In genomic region chr15:95653812-95654210, GRCm38 (mm10) we compare ENCODE assay signal across 9 mouse cellular contexts. TPM values are rescaled to one million over a fixed set of nuclear protein-coding genes. Genes with fewer than 3 reads are reported as not detected.
DNase-seq lines count a peak whose midpoint lies in the region; ATAC-seq and TF ChIP-seq lines count a peak whose summit lies in the region.
"Had no signal": no experiment of that assay in that cellular context is flagged by ENCODE, and none has a peak within 500 bp of the region (broad histone marks: within the 10 kb centered on the region; RNA-seq: fewer than 3 reads in every experiment).

No protein-coding gene starts in this region.

- no peaks in the 10 kb centered on the region for H3K79me2 ChIP-seq in heart, adult 2 months (replicated peaks; ENCODE audit: control insufficient read depth, insufficient read depth, low read length)

- no peak for TF ChIP-seq POLR2A in heart, adult 2 months (IDR thresholded peaks at IDR 0.05; ENCODE audit: insufficient read depth, low read depth, low read length)
- no peak for TF ChIP-seq POLR2A in lung, adult 2 months (IDR thresholded peaks at IDR 0.05; ENCODE audit: borderline replicate concordance, extremely low read depth, low read depth, low read length)

- intact Hi-C loops in heart, adult 2 months (cut with DNase I) = no loop called here

- H3K27ac ChIP-seq in heart, embryonic 15.5 days = no peak overlapping the region
- H3K27ac ChIP-seq in heart, adult 2 months = no peak overlapping the region
- no peak overlapping the region for H3K27ac ChIP-seq in hindbrain, embryonic 14.5 days
- H3K27ac ChIP-seq in midbrain, postnatal 0 days (ENCODE audit: low read depth, low read length) = no peak overlapping the region

- TF ChIP-seq CTCF in heart, adult 2 months (IDR thresholded peaks at IDR 0.05) = no peak
- TF ChIP-seq CTCF in midbrain, postnatal 0 days (IDR thresholded peaks at IDR 0.05) = no peak
- TF ChIP-seq CTCF in lung, adult 2 months (IDR thresholded peaks at IDR 0.05; ENCODE audit: insufficient read depth, low read length) = no peak

- H3K9ac ChIP-seq in heart, embryonic 15.5 days = no peak overlapping the region
- no peak overlapping the region for H3K9ac ChIP-seq in heart, adult 2 months (ENCODE audit: low read depth, low read length)
- H3K9ac ChIP-seq in hindbrain, embryonic 14.5 days = 0 out of 2 replicates have a peak overlapping the region, but pooled peaks have one; percentile 39
- H3K9ac ChIP-seq in midbrain, postnatal 0 days (replicated peaks; ENCODE audit: low read length, poor library complexity, severe bottlenecking) = peak overlapping the region; percentile 44

- WGBS in heart, embryonic 15.5 days = 6% methylated on average over 6 of the region's 6 CpGs
- WGBS in heart, adult 2 months = 2% methylated on average over 6 of the region's 6 CpGs
- WGBS in hindbrain, embryonic 14.5 days = 6% methylated on average over 6 of the region's 6 CpGs
- WGBS in midbrain, postnatal 0 days = 4% methylated on average over 6 of the region's 6 CpGs
- WGBS in lung, adult 2 months = 7% methylated on average over 6 of the region's 6 CpGs

- peaks cover 9% of the 10 kb centered on the region for H3K4me1 ChIP-seq in heart, embryonic 15.5 days (replicated peaks)
- no peaks in the 10 kb centered on the region for H3K4me1 ChIP-seq in heart, adult 2 months (ENCODE audit: control insufficient read depth, insufficient read depth, low read length)
- H3K4me1 ChIP-seq in hindbrain, embryonic 14.5 days (replicated peaks; ENCODE audit: control insufficient read depth, insufficient read depth, low read length) = peaks cover 10% of the 10 kb centered on the region; the same call in 1 of the 2 replicates
- H3K4me1 ChIP-seq in midbrain, postnatal 0 days (ENCODE audit: insufficient read depth, low read length) = peaks cover 7% of the 10 kb centered on the region; the same call in 1 of the 2 replicates
- H3K4me1 ChIP-seq in lung, adult 2 months (ENCODE audit: control insufficient read depth, insufficient read depth, low read length) = no peaks in the 10 kb centered on the region

- no peak for DNase-seq in heart, adult 2 months
- DNase-seq in embryo, embryonic 9.5 days (ENCODE audit: extremely low spot score) = peak; percentile 32
- no peak for DNase-seq in hindbrain, embryonic 14.5 days (ENCODE audit: low spot score)
- no peak for DNase-seq in midbrain, postnatal 0 days (ENCODE audit: low spot score)
- DNase-seq in T-cell, adult 2 months (ENCODE audit: low spot score) = no peak
- no peak for DNase-seq in adipocyte (ENCODE audit: low spot score)
- DNase-seq in lung, adult 2 months = no peak

- no peaks in the 10 kb centered on the region for H3K9me3 ChIP-seq in heart, embryonic 15.5 days (replicated peaks)
- no peaks in the 10 kb centered on the region for H3K9me3 ChIP-seq in hindbrain, embryonic 14.5 days (ENCODE audit: control insufficient read depth, low read length)
- H3K9me3 ChIP-seq in midbrain, postnatal 0 days (ENCODE audit: low read length) = no peaks in the 10 kb centered on the region

- no peak for TF ChIP-seq EP300 in heart, adult 2 months (IDR thresholded peaks at IDR 0.05; ENCODE audit: insufficient read depth, low read depth, low read length)

- peak overlapping the region; percentile 42 for H3K4me3 ChIP-seq in heart, embryonic 15.5 days
- no peak overlapping the region for H3K4me3 ChIP-seq in heart, adult 2 months
- H3K4me3 ChIP-seq in hindbrain, embryonic 14.5 days (replicated peaks; ENCODE audit: low read length) = peak overlapping the region; percentile 33
- H3K4me3 ChIP-seq in midbrain, postnatal 0 days (ENCODE audit: low read depth, low read length) = peak overlapping the region; percentile 37
- H3K4me3 ChIP-seq in lung, adult 2 months (replicated peaks; ENCODE audit: extremely low read depth, low read depth, low read length) = no peak overlapping the region

- peaks cover 65% of the 10 kb centered on the region for H3K27me3 ChIP-seq in heart, embryonic 15.5 days
- peaks cover 15% of the 10 kb centered on the region for H3K27me3 ChIP-seq in heart, adult 2 months (ENCODE audit: control insufficient read depth, insufficient read depth, low read length)
- peaks cover 90% of the 10 kb centered on the region for H3K27me3 ChIP-seq in hindbrain, embryonic 14.5 days (ENCODE audit: control insufficient read depth, insufficient read depth, low read length)
- H3K27me3 ChIP-seq in midbrain, postnatal 0 days (ENCODE audit: insufficient read depth, low read length) = peaks cover 71% of the 10 kb centered on the region
- H3K27me3 ChIP-seq: CH12.LX had no signal

- no peaks in the 10 kb centered on the region for H3K36me3 ChIP-seq in heart, embryonic 15.5 days
- H3K36me3 ChIP-seq in heart, adult 2 months (ENCODE audit: control insufficient read depth, insufficient read depth, low read length) = no peaks in the 10 kb centered on the region
- no peaks in the 10 kb centered on the region for H3K36me3 ChIP-seq in hindbrain, embryonic 14.5 days (replicated peaks; ENCODE audit: control insufficient read depth, insufficient read depth)
- H3K36me3 ChIP-seq in midbrain, postnatal 0 days (ENCODE audit: insufficient read depth, low read length) = no peaks in the 10 kb centered on the region

- ATAC-seq in heart, embryonic 15.5 days (replicated peaks; ENCODE audit: insufficient number of reproducible peaks, insufficient read depth, low FRiP score, low read depth) = no peak
- ATAC-seq in hindbrain, embryonic 14.5 days (ENCODE audit: low FRiP score) = no peak
- ATAC-seq in midbrain, postnatal 0 days (ENCODE audit: low FRiP score) = no peak

- peak overlapping the region; percentile 63 for H3K4me2 ChIP-seq in heart, embryonic 15.5 days
- peak overlapping the region; percentile 63 for H3K4me2 ChIP-seq in hindbrain, embryonic 14.5 days (replicated peaks)
- H3K4me2 ChIP-seq in midbrain, postnatal 0 days (ENCODE audit: low read depth, low read length, poor library complexity, severe bottlenecking) = peak overlapping the region; percentile 58

RNA-seq across cellular contexts. Expression of gene Dbx2, which starts 1.9 kb away (rescaled TPM):
- polyA plus RNA-seq in heart, embryonic 15.5 days (2015; fragmentation: Nextera tagmentation; extraction: Ambion mirVana) = 0.33 TPM in 1 of 2 replicates, not detected in the other
- not detected for total RNA-seq in heart, adult 2 months (2021)
- not detected in 2 replicates for polyA plus RNA-seq in heart, adult 2 months (2012; rRNA removed)
- 8.1 and 9.4 TPM in 2 replicates for polyA plus RNA-seq in hindbrain, embryonic 14.5 days (2014; fragmentation: Nextera tagmentation; extraction: Ambion mirVana)
- total RNA-seq in midbrain, postnatal 0 days (2014; rRNA removed) = 4.9 and 5.8 TPM in 2 replicates
- polyA plus RNA-seq in midbrain, postnatal 0 days (2015; fragmentation: Nextera tagmentation; extraction: Ambion mirVana) = 18.4 and 23.0 TPM in 2 replicates
- not detected in 2 replicates for polyA plus RNA-seq in lung, adult 2 months (2012; rRNA removed)

Comparison
In these comparisons a context has a peak if more than half of its experiments do, and no peak if none do; other contexts are left out.
1. H3K4me3 ChIP-seq: peak in heart, embryonic 15.5 days (single experiment), hindbrain, embryonic 14.5 days (single experiment) and midbrain, postnatal 0 days (single experiment); none in heart, adult 2 months (single experiment) and lung, adult 2 months (single experiment).
2. H3K9ac ChIP-seq: peak in hindbrain, embryonic 14.5 days (single experiment) and midbrain, postnatal 0 days (single experiment); none in heart, embryonic 15.5 days (single experiment) and heart, adult 2 months (single experiment).
3. Peak in every context shown above with its lines, with median percentiles within 50 percentile points of each other: H3K4me2 ChIP-seq.